Mouse (Mus musculus) CH12.LX (cell line): Measurements from ENCODE around the gene 2300009A05Rik. TPM values are rescaled to one million over a fixed set of nuclear protein-coding genes. Genes with fewer than 3 reads are reported as not detected.

Experiments
- DNase-seq: peaks from one replicate; pipeline ENCODE4 v3.0.0-alpha.2; 2013; ENCODE audit errors: extremely low read depth
- H3K27ac ChIP-seq: 2 replicates; pipeline ENCODE4 v1.5.1; 2012; ENCODE audit warnings: low read depth, mild to moderate bottlenecking, control low read depth, moderate library complexity; ENCODE audit not compliant: insufficient read depth
- H3K27me3 ChIP-seq: replicated peaks from 2 replicates; pipeline ENCODE3; 2012; ENCODE audit warnings: inconsistent platforms
- H3K36me3 ChIP-seq, 2 experiments: replicated peaks in 1 of 2; 2 replicates each; pipeline versions ENCODE3 to v1.6.1; 2012; ENCODE audit warnings: inconsistent platforms in 1 of 2, low read length in 1 of 2, mild to moderate bottlenecking in 1 of 2, mixed read lengths in 1 of 2, moderate library complexity in 1 of 2; ENCODE audit not compliant: control insufficient read depth in 1 of 2, insufficient read depth in 1 of 2
- H3K4me1 ChIP-seq, 2 experiments: 2 replicates each; pipeline ENCODE4 v1.6.1; 2012; ENCODE audit warnings: inconsistent platforms in 1 of 2, moderate library complexity in 1 of 2; ENCODE audit not compliant: insufficient read depth in 2 of 2, control insufficient read depth in 1 of 2
- H3K4me2 ChIP-seq: 2 replicates; pipeline ENCODE4 v1.6.1; 2012; ENCODE audit warnings: low read depth, mild to moderate bottlenecking, control low read depth; ENCODE audit not compliant: poor library complexity, insufficient read depth, severe bottlenecking
- H3K4me3 ChIP-seq, 3 experiments: fragments of 150-350 bp in 1 of 3; sonication (generic) in 1 of 3; replicated peaks in 1 of 3; 2 replicates each; pipeline versions ENCODE3 to v1.5.1; 2011 to 2012; ENCODE audit warnings: low read depth in 2 of 3, low read length in 2 of 3, mild to moderate bottlenecking in 2 of 3, moderate library complexity in 2 of 3, control low read depth in 1 of 3, improper control_type of control experiment in 1 of 3, inconsistent platforms in 1 of 3, mixed read lengths in 1 of 3; ENCODE audit not compliant: poor library complexity in 1 of 3
- H3K79me2 ChIP-seq: replicated peaks from 2 replicates; pipeline ENCODE4 v1.6.1; 2012; ENCODE audit warnings: mild to moderate bottlenecking, moderate library complexity; ENCODE audit not compliant: control insufficient read depth, poor library complexity, insufficient read depth, severe bottlenecking; ENCODE audit errors: extremely low read depth
- H3K9ac ChIP-seq: 2 replicates; pipeline ENCODE4 v1.6.1; 2012; ENCODE audit warnings: low read depth, mild to moderate bottlenecking, control low read depth, moderate library complexity; ENCODE audit not compliant: insufficient read depth
- H3K9me3 ChIP-seq: replicated peaks from 2 replicates; pipeline ENCODE3; 2012; ENCODE audit warnings: low read length, inconsistent platforms, mixed read lengths
- CHD1 ChIP-seq: IDR thresholded peaks from 2 replicates; pipeline ENCODE4 v1.6.1; 2012; ENCODE audit warnings: low read depth, low read length, improper control_type of control experiment, inconsistent platforms
- CHD2 ChIP-seq: IDR thresholded peaks from 2 replicates; pipeline ENCODE4 v1.6.1; 2011; ENCODE audit warnings: low read length, improper control_type of control experiment
- CTCF ChIP-seq, 2 experiments: IDR thresholded peaks in 1 of 2; conservative IDR thresholded peaks in 1 of 2; 2 replicates each; pipeline ENCODE4 v1.5.1; 2011 to 2012; ENCODE audit warnings: low read depth in 2 of 2, low read length in 2 of 2, improper control_type of control experiment in 1 of 2, inconsistent platforms in 1 of 2, mild to moderate bottlenecking in 1 of 2, moderate library complexity in 1 of 2
- ELF1 ChIP-seq: IDR thresholded peaks from 2 replicates; pipeline ENCODE4 v1.6.1; 2014; ENCODE audit warnings: low read depth, mild to moderate bottlenecking, inconsistent platforms, low read length, improper control_type of control experiment
- GABPA ChIP-seq: IDR thresholded peaks from 2 replicates; pipeline ENCODE4 v1.6.1; 2012; ENCODE audit warnings: low read depth, low read length, improper control_type of control experiment, inconsistent platforms; ENCODE audit not compliant: insufficient replicate concordance
- HCFC1 ChIP-seq: IDR thresholded peaks from 2 replicates; pipeline ENCODE4 v1.6.1; 2012; ENCODE audit warnings: low read depth, mild to moderate bottlenecking, inconsistent platforms, low read length, improper control_type of control experiment
- JUN ChIP-seq: IDR thresholded peaks from 2 replicates; pipeline ENCODE4 v1.6.1; 2011; ENCODE audit warnings: low read depth, mild to moderate bottlenecking, low read length, improper control_type of control experiment, moderate library complexity; ENCODE audit not compliant: insufficient read depth
- JUND ChIP-seq: conservative IDR thresholded peaks from 2 replicates; pipeline ENCODE4 v1.6.1; 2011; ENCODE audit warnings: low read depth, low read length, improper control_type of control experiment
- KAT2A ChIP-seq: IDR thresholded peaks from 2 replicates; pipeline ENCODE4 v1.6.1; 2012; ENCODE audit warnings: low read length, improper control_type of control experiment, inconsistent platforms; ENCODE audit not compliant: insufficient replicate concordance
- MAFK ChIP-seq: IDR thresholded peaks from 2 replicates; pipeline ENCODE4 v1.6.1; 2011; ENCODE audit warnings: low read length, improper control_type of control experiment; ENCODE audit not compliant: insufficient replicate concordance
- MAX ChIP-seq: IDR thresholded peaks from 2 replicates; pipeline ENCODE4 v1.6.1; 2011; ENCODE audit warnings: low read length, improper control_type of control experiment
- MEF2A ChIP-seq: IDR thresholded peaks from 2 replicates; pipeline ENCODE4 v1.6.1; 2014; ENCODE audit warnings: low read depth, mild to moderate bottlenecking, inconsistent platforms, low read length, improper control_type of control experiment, borderline replicate concordance
- MXI1 ChIP-seq: IDR thresholded peaks from 2 replicates; pipeline ENCODE4 v1.6.1; 2011; ENCODE audit warnings: mild to moderate bottlenecking, low read depth, low read length, improper control_type of control experiment
- MYC ChIP-seq: IDR thresholded peaks from 2 replicates; pipeline ENCODE4 v1.6.1; 2011; ENCODE audit warnings: low read depth, mild to moderate bottlenecking, improper control_type of control experiment, low read length
- NELFE ChIP-seq: IDR thresholded peaks from 2 replicates; pipeline ENCODE4 v1.6.1; 2011; ENCODE audit warnings: low read depth, low read length, improper control_type of control experiment
- POLR2AphosphoS2 ChIP-seq: IDR thresholded peaks from 2 replicates; pipeline ENCODE4 v1.6.1; 2011; ENCODE audit warnings: low read depth, low read length, improper control_type of control experiment
- RAD21 ChIP-seq: IDR thresholded peaks from 2 replicates; pipeline ENCODE4 v1.6.1; 2011; ENCODE audit warnings: low read depth, mild to moderate bottlenecking, low read length, improper control_type of control experiment, moderate library complexity
- SIN3A ChIP-seq: IDR thresholded peaks from 2 replicates; pipeline ENCODE4 v1.6.1; 2012; ENCODE audit warnings: low read length, improper control_type of control experiment, inconsistent platforms
- TBP ChIP-seq: conservative IDR thresholded peaks from 2 replicates; pipeline ENCODE4 v1.6.1; 2011; ENCODE audit warnings: low read depth, low read length, improper control_type of control experiment
- TCF12 ChIP-seq: IDR thresholded peaks from 2 replicates; pipeline ENCODE4 v1.6.1; 2014; ENCODE audit warnings: low read depth, mild to moderate bottlenecking, inconsistent platforms, low read length, improper control_type of control experiment
- UBTF ChIP-seq: IDR thresholded peaks from 2 replicates; pipeline ENCODE4 v1.6.1; 2012; ENCODE audit warnings: low read depth, mild to moderate bottlenecking, inconsistent platforms, low read length, improper control_type of control experiment, moderate library complexity
- USF1 ChIP-seq: IDR thresholded peaks from 2 replicates; pipeline ENCODE4 v1.6.1; 2014; ENCODE audit warnings: low read depth, mild to moderate bottlenecking, inconsistent platforms, low read length, improper control_type of control experiment
- ZNF384 ChIP-seq: IDR thresholded peaks from 2 replicates; pipeline ENCODE4 v1.6.1; 2012; ENCODE audit warnings: low read depth, low read length, improper control_type of control experiment, inconsistent platforms
- dilution Hi-C: fragments of 300-500 bp; cut with MboI; formaldehyde crosslinking; loops from 2 replicates; pipeline ENCODE4 v1.14.3; 2020; ENCODE audit warnings: low sequenced_read_pairs; ENCODE audit not compliant: extremely low pct_unique_long_range_greater_than_20kb, extremely low pct_ligation_motif_present
- in situ Hi-C: fragments of 300-500 bp; cut with MboI; formaldehyde crosslinking; loops from 3 replicates; pipeline ENCODE4 v1.14.3; 2019; ENCODE audit warnings: low sequenced_read_pairs, low pct_ligation_motif_present, low pct_unique_long_range_greater_than_20kb, mixed read lengths
- polyA plus RNA-seq: library from polyadenylated mRNA; unstranded; fragments of >175 nt; gene quantifications from 2 replicates; pipeline ENCODE4 v1.2.1, GENCODE M21; 2012; ENCODE audit warnings: low read depth; ENCODE audit not compliant: insufficient read length
- total RNA-seq, 2 experiments: library from RNA; depleted of rRNA; stranded (reverse); fragments of 300-350 nt in 1 of 2; fragments of >200 nt in 1 of 2; gene quantifications; 2 replicates each; pipeline ENCODE4 v1.2.3; 2012 to 2014

Gene 2300009A05Rik
- total and polyA plus RNA-seq, 3 experiments: 13.0 to 20.4 (median 13.8) TPM

DNA sequence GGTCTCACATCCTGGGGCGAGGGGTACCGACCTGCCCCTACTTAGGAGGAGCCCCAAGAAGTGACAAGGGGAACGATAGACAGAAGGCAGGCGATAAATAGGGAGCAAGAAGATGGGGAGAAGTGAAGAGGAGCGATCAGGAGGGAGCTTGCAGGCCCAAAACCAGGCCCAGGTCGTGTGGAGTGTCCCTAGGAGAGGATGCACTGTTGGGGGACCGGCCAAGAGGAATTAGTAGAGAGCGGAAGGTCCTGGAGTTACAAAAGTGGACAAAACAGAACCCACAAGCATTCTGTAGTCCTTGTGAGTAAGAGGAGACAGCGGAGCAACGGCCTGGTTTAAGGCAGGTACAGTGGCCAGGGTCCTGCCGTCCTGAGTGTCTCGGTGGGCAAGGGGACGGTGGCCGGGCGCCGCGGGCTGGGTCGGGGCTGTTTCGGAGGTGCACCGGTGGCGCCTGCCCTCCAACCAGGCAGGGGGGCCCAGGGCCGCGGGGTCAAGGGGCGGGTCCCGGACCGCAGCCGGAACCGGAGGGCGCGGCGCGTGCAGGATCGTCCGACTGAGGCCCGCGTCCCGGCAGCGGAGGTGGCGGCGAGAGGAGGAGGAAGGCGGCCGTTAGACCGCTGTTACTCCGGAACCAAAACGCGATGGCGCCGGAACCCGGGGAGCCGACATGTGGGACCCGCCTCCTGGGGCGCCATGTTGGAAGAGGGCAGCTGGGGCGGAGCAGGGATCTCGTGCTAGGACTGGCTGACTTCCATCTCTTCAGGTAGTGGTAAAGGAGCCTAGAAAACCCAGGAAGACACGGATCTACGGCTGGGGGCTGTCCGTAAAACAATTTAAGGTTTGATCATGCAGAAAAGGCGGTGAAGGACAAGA lies 21.5 kb downstream of the 2300009A05Rik start, which contains the start of gene Map2k5 (continued):
- TF ChIP-seq MXI1 (peak; percentile 79), TBP (peak; percentile 52; the same call in 1 of the 2 replicates), SIN3A (peak; percentile 93), UBTF (peak; percentile 59; the same call in 1 of the 2 replicates), CTCF (conservative IDR thresholded peaks at IDR 0.05 in 1 of 2, IDR thresholded peaks at IDR 0.05 in 1 of 2; ENCODE audit: low read depth in 2 of 2, low read length in 2 of 2) (no peak), POLR2AphosphoS2 (peak; percentile 49; the same call in 1 of the 2 replicates)

DNA sequence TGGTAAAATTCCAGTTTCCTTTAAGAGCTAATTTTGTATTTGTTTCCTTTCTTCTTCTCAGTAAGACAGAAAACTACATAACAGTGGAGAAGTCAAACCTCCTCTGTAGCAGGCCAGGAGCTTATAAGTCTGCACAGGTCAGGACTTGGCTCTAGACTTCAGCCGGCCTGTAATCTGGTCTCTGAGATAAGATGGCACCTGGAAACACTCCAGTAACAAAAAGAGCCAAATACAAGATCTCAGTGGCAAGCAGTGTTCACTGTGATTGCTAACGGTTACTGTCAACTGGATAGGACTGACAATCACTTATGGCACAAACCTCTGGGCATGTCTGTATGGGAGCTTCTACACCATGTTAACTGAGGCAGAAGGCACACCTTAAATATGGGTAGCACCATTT lies 25.7 kb downstream of the 2300009A05Rik start:
- H3K36me3 ChIP-seq: peaks cover 13 to 67% of the 10 kb centered on the region in 2 experiments
- no peaks in the 10 kb centered on the region for H3K9me3 ChIP-seq
- no peaks in the 10 kb centered on the region; the same call in 1 of the 2 replicates for H3K79me2 ChIP-seq
- dilution Hi-C loops (no loop called here), in situ Hi-C loops (no loop called here)
- no peak overlapping the region for H3K4me3 ChIP-seq
- TF ChIP-seq HCFC1 (no peak), TCF12 (no peak), CHD2 (no peak), JUN (no peak), ELF1 (no peak), MXI1 (no peak)
- H3K27me3 ChIP-seq: no peaks in the 10 kb centered on the region
- H3K4me1 ChIP-seq: peaks cover 6 to 33% of the 10 kb centered on the region in 2 experiments; a peak in 3 of 4 replicates
- H3K4me2 ChIP-seq: no peak overlapping the region
- DNase-seq: no peak
- H3K9ac ChIP-seq: no peak overlapping the region
- no peak overlapping the region for H3K27ac ChIP-seq

DNA sequence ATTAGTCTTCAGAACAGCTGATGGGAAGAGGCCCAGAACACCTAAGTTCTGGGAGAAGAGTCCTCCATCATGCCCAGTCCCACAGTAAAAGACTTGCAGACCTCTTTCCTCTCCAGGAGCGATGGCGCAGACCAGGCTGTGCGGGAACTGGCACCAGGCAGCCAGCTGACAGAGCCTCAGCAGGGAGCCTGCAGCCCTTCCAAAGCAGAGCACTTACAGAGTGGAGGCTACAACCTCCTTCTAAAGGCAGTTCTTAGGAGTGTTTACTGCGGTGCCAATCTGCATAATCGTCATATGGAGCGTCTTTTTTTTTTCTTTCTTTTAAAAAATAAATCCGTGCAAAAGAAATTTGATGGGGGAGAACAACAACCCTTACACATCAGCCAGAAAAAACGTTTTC lies 26.5 kb downstream of the 2300009A05Rik start:
- dilution Hi-C loops: no loop called here
- no peak overlapping the region for H3K27ac ChIP-seq
- H3K4me2 ChIP-seq: no peak overlapping the region
- no peaks in the 10 kb centered on the region for H3K9me3 ChIP-seq
- TF ChIP-seq TCF12: no peak
- TF ChIP-seq MYC: no peak
- TF ChIP-seq MAX: no peak
- TF ChIP-seq SIN3A: no peak
- no peak for TF ChIP-seq CHD1
- TF ChIP-seq USF1: no peak
- no peak for TF ChIP-seq RAD21
- TF ChIP-seq MEF2A: no peak
- no peak for TF ChIP-seq NELFE
- no peak for TF ChIP-seq GABPA
- TF ChIP-seq JUND: no peak
- no peak for TF ChIP-seq KAT2A
- no peak for TF ChIP-seq CTCF (conservative IDR thresholded peaks at IDR 0.05 in 1 of 2, IDR thresholded peaks at IDR 0.05 in 1 of 2; ENCODE audit: low read depth in 2 of 2, low read length in 2 of 2)
- TF ChIP-seq ZNF384: no peak
- no peak for TF ChIP-seq ELF1
- no peak for TF ChIP-seq MAFK
- in situ Hi-C loops: no loop called here
- peaks cover 6 to 41% of the 10 kb centered on the region in 2 experiments; a peak in 3 of 4 replicates for H3K4me1 ChIP-seq
- H3K9ac ChIP-seq: no peak overlapping the region
- peaks cover 13 to 73% of the 10 kb centered on the region in 2 experiments for H3K36me3 ChIP-seq
- H3K79me2 ChIP-seq: no peaks in the 10 kb centered on the region; the same call in 1 of the 2 replicates
- H3K4me3 ChIP-seq: no peak overlapping the region
- no peaks in the 10 kb centered on the region for H3K27me3 ChIP-seq
- no peak for DNase-seq
